Mouse (Mus musculus) spleen, adult 2 months (tissue): Measurements from ENCODE around the gene Ucp2. TPM values are rescaled to one million over a fixed set of nuclear protein-coding genes. Genes with fewer than 3 reads are reported as not detected.
A peak's percentile ranks its signal among the peaks of the same experiment; 100 is the strongest.

Source experiments
- DNase-seq, 2 experiments: peaks; one replicate each; pipeline versions ENCODE4 v3.0.0 to v3.0.0-alpha.2; 2012 to 2021; ENCODE audit warnings: low spot score in 2 of 2, low read depth in 1 of 2
- H3K27ac ChIP-seq: fragments of 200-500 bp; 2 replicates; pipeline ENCODE4 v1.5.1; 2012; ENCODE audit warnings: low read length, inconsistent platforms; ENCODE audit not compliant: insufficient read depth
- H3K27me3 ChIP-seq: fragments of 200-500 bp; 2 replicates; pipeline ENCODE4 v1.6.1; 2012; ENCODE audit warnings: mild to moderate bottlenecking, moderate library complexity, low read length, inconsistent platforms; ENCODE audit not compliant: control insufficient read depth, insufficient read depth
- H3K36me3 ChIP-seq: fragments of 200-500 bp; 2 replicates; pipeline ENCODE4 v1.6.1; 2012; ENCODE audit warnings: mild to moderate bottlenecking, low read length, inconsistent platforms; ENCODE audit not compliant: control insufficient read depth, insufficient read depth
- H3K4me1 ChIP-seq: fragments of 200-500 bp; 2 replicates; pipeline ENCODE4 v1.6.1; 2011; ENCODE audit warnings: inconsistent platforms; ENCODE audit not compliant: control insufficient read depth, insufficient read depth, insufficient read length
- H3K4me3 ChIP-seq: fragments of 200-500 bp; 2 replicates; pipeline ENCODE4 v1.5.1; 2011; ENCODE audit warnings: mild to moderate bottlenecking, inconsistent platforms; ENCODE audit not compliant: insufficient read depth, insufficient read length; ENCODE audit errors: extremely low read depth
- CTCF ChIP-seq: fragments of 200-500 bp; IDR thresholded peaks from 2 replicates; pipeline ENCODE4 v1.5.1; 2011; ENCODE audit warnings: mild to moderate bottlenecking, inconsistent platforms; ENCODE audit not compliant: insufficient read depth, insufficient read length, insufficient replicate concordance; ENCODE audit errors: extremely low read depth
- POLR2A ChIP-seq: fragments of 200-500 bp; IDR thresholded peaks from 2 replicates; pipeline ENCODE4 v1.6.1; 2011; ENCODE audit warnings: low read depth, low read length, inconsistent platforms
- WGBS: fragments of 180-500 bp; shearing (Covaris S2); methylation state at CpG from one replicate; pipeline ENCODE4 v1.1.7; 2018; 5-methylcytosine and 5-hydroxymethylcytosine counted together
- polyA plus RNA-seq: library from polyadenylated mRNA; depleted of rRNA; stranded (reverse); fragments of >200 nt; gene quantifications from 2 replicates; pipeline ENCODE4 v1.2.3, GENCODE M21; 2012

Gene Ucp2
- polyA plus RNA-seq, 1 experiment: 991 TPM

- H3K27ac ChIP-seq: peak overlapping the region; percentile 77
- H3K27me3 ChIP-seq: no peaks in the 10 kb centered on the region
- H3K4me3 ChIP-seq: peak overlapping the region; percentile 28
- no peaks in the 10 kb centered on the region for H3K4me1 ChIP-seq
- 83% methylated on average over 11 of the region's 11 CpGs for WGBS
- TF ChIP-seq POLR2A: no peak
- no peak for TF ChIP-seq CTCF
- peaks cover 10% of the 10 kb centered on the region for H3K36me3 ChIP-seq
- DNase-seq: no peak
Observed at GRCm38 (mm10) chr7:100466781-100467510, 26.2 kb upstream of the Ucp2 start.

DNA sequence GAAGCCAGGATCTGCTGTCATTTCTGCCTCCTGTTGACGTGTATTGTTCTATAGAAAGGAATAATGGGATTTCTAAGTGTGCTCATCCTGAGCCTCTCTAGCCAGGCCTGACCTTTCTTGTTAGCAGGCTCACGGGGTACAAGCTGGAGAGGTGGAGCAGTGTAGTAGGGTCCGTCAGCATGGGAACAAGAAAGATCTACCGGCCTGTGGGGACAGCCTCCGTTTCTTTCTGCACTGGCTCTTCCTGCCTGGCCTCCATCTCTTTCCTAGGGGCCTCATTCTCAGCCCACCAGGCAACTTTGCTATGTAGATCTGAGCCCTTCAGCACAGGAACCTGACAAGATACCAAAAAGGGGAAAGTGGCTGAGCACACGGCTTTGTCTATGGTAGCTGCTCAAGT, 24.4 kb upstream of the Ucp2 start:
- Histone ChIP-seq H3K36me3 (peaks cover 10% of the 10 kb centered on the region), H3K27me3 (no peaks in the 10 kb centered on the region), H3K4me3 (no peak overlapping the region), H3K27ac (no peak overlapping the region), H3K4me1 (no peaks in the 10 kb centered on the region)
- no peak for DNase-seq
- 95% methylated on average over 6 of the region's 6 CpGs for WGBS
- TF ChIP-seq POLR2A (no peak), CTCF (no peak)

GRCm38 (mm10) chr7:100469502-100469901, 23.6 kb upstream of the Ucp2 start:
- Histone ChIP-seq H3K4me1 (no peaks in the 10 kb centered on the region), H3K4me3 (no peak overlapping the region), H3K36me3 (peaks cover 7% of the 10 kb centered on the region), H3K27me3 (no peaks in the 10 kb centered on the region), H3K27ac (no peak overlapping the region)
- DNase-seq: no peak
- no peak for TF ChIP-seq CTCF
- 94% methylated on average over 1 of the region's 1 CpGs for WGBS

- no peaks in the 10 kb centered on the region for H3K4me1 ChIP-seq
Observed at GRCm38 (mm10) chr7:100470796-100471406, 22.2 kb upstream of the Ucp2 start.

DNA sequence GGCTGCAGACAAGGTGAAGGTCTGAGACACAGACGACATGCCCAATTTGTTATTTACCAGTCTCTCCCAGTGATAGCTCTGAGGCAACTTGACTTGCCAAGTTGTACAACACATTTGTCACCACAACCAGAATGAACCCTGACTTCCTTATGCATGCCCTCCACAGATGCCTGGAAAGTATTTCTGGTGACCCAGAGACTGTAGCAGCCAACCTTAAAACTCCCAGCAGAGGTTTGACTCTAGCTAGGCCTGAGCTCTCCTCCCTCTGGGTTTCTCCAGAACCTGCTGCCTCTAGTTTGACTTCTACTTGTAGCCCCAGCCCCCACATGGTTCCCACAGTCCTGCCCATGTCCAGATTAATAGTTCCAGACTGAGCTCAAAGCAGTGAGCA, 21.7 kb upstream of the Ucp2 start:
- peaks cover 7% of the 10 kb centered on the region for H3K36me3 ChIP-seq
- H3K27ac ChIP-seq: no peak overlapping the region
- H3K4me3 ChIP-seq: no peak overlapping the region
- H3K27me3 ChIP-seq: no peaks in the 10 kb centered on the region
- H3K4me1 ChIP-seq: no peaks in the 10 kb centered on the region
- WGBS: 100% methylated on average over 1 of the region's 1 CpGs
- TF ChIP-seq POLR2A (no peak), CTCF (no peak)
- no peak for DNase-seq

More at GRCm38 (mm10) chr7:100470796-100471406, 22.2 kb upstream of the Ucp2 start:
- Histone ChIP-seq H3K36me3 (peaks cover 7% of the 10 kb centered on the region), H3K4me3 (no peak overlapping the region), H3K27ac (no peak overlapping the region), H3K27me3 (no peaks in the 10 kb centered on the region)
- DNase-seq: no peak
- no peak for TF ChIP-seq CTCF
- TF ChIP-seq POLR2A: no peak
- WGBS: 94% methylated on average over 11 of the region's 11 CpGs

DNA sequence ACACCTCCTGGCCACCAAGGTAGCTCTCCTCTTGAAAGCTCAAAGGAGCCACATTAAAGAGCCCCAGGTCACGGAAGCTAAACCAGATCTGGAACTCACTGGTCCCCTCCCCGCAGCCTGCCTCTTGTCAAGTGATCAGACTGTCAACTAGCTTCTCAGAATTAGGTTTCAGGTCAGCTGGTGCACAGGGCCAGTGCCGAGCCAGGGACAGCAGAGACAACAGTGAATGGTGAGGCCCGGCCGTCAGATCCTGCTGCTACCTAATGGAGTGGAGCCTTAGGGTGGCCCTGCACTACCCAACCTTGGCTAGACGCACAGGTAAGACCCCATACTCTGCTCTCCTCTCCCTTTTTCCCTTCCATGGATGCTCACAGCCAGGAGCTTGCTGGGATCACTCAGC, 20.4 kb upstream of the Ucp2 start, which contains the start of gene Ucp3:
Gene Ucp3, plus strand, starts transcription at position 214 of the 400 bp plus-strand sequence.
- peaks cover 5% of the 10 kb centered on the region; the same call in 1 of the 2 replicates for H3K36me3 ChIP-seq
- 91% methylated on average over 6 of the region's 6 CpGs for WGBS
- DNase-seq: no peak
- no peak within 1 kb of the TSS for H3K4me3 ChIP-seq
- H3K27ac ChIP-seq: no peak within 1 kb of the TSS
- no peaks in the 10 kb centered on the region for H3K4me1 ChIP-seq
- H3K27me3 ChIP-seq: no peaks in the 10 kb centered on the region
- TF ChIP-seq POLR2A: no peak
- no peak for TF ChIP-seq CTCF

- H3K36me3 ChIP-seq: peaks cover 4% of the 10 kb centered on the region; the same call in 1 of the 2 replicates
- no peak overlapping the region for H3K27ac ChIP-seq
- no peaks in the 10 kb centered on the region for H3K27me3 ChIP-seq
- WGBS: 80% methylated on average over 9 of the region's 9 CpGs
- DNase-seq: no peak
- no peak overlapping the region for H3K4me3 ChIP-seq
- H3K4me1 ChIP-seq: no peaks in the 10 kb centered on the region
- no peak for TF ChIP-seq CTCF
- TF ChIP-seq POLR2A: no peak
Observed at GRCm38 (mm10) chr7:100473846-100474454, 19.2 kb upstream of the Ucp2 start.
